Comparison of ENCODE assay signal across 8 mouse cellular contexts in the genomic region with DNA sequence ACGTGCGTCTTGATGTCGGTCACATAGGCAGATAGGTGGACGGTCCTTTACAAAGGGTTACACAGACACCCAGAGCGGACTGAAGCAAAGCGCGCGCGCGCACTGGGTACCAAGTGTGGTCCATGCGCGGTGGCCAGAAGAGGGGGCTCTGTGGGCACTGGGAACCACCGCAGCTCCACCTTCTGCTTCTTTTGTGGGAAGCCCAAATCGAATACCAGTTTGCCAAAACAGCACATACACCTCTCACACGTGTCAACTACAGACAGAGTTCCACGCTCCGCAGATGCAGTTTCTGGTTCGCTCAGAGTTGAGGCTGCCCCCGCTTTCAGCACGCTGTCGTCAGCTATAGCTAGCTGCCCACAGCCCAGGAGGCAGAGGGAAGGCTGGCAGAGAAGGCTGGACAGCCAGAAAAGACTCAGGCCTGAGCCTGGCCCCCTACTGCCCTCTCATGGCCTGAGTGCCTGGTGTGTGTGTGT. TPM values are rescaled to one million over a fixed set of nuclear protein-coding genes. Genes with fewer than 3 reads are reported as not detected.
A peak's percentile ranks its signal among the peaks of the same experiment; 100 is the strongest.
DNase-seq lines count a peak whose midpoint lies in the region; ATAC-seq lines count a peak whose summit lies in the region.

No protein-coding gene starts in this region.

- peak overlapping the region; percentile 66 for H3K9ac ChIP-seq in embryonic facial prominence, embryonic 14.5 days (ENCODE audit: low read depth, low read length)
- no peak overlapping the region for H3K9ac ChIP-seq in stomach, embryonic 14.5 days (replicated peaks; ENCODE audit: low read depth, low read length)

- no peaks in the 10 kb centered on the region for H3K36me3 ChIP-seq in embryonic facial prominence, embryonic 14.5 days (ENCODE audit: control insufficient read depth, insufficient read depth, low read length)
- H3K36me3 ChIP-seq in hindbrain, embryonic 10.5 days, result no peaks in the 10 kb centered on the region
- H3K36me3 ChIP-seq in stomach, embryonic 14.5 days (ENCODE audit: control insufficient read depth, insufficient read depth, low read length), result no peaks in the 10 kb centered on the region

- peak overlapping the region; percentile 93 for H3K4me2 ChIP-seq in embryonic facial prominence, embryonic 14.5 days (ENCODE audit: low read depth, low read length)
- peak overlapping the region; percentile 90 for H3K4me2 ChIP-seq in stomach, embryonic 14.5 days (replicated peaks; ENCODE audit: low read depth, low read length)

- H3K4me1 ChIP-seq in embryonic facial prominence, embryonic 14.5 days (ENCODE audit: control insufficient read depth, insufficient read depth, low read length), result no peaks in the 10 kb centered on the region
- peaks cover 42% of the 10 kb centered on the region for H3K4me1 ChIP-seq in hindbrain, embryonic 10.5 days (replicated peaks)
- H3K4me1 ChIP-seq in stomach, embryonic 14.5 days (ENCODE audit: control insufficient read depth, insufficient read depth, low read length), result peaks cover 5% of the 10 kb centered on the region; the same call in 1 of the 2 replicates

- peak overlapping the region; percentile 49 for H3K4me3 ChIP-seq in embryonic facial prominence, embryonic 14.5 days (ENCODE audit: low read depth, low read length)
- peak overlapping the region; percentile 64 for H3K4me3 ChIP-seq in hindbrain, embryonic 10.5 days
- peak overlapping the region; percentile 44 for H3K4me3 ChIP-seq in stomach, embryonic 14.5 days (ENCODE audit: low read depth, low read length)

- no peaks in the 10 kb centered on the region for H3K9me3 ChIP-seq in embryonic facial prominence, embryonic 14.5 days (ENCODE audit: control insufficient read depth, low read length)
- H3K9me3 ChIP-seq in hindbrain, embryonic 10.5 days, result no peaks in the 10 kb centered on the region
- H3K9me3 ChIP-seq in stomach, embryonic 14.5 days (ENCODE audit: control insufficient read depth, low read depth, low read length), result no peaks in the 10 kb centered on the region

- DNase-seq in cerebellum, postnatal 4 days (ENCODE audit: low spot score in 2 of 2), result peak; percentile 21 to 40
- peak; percentile 76 for DNase-seq in embryonic facial prominence, embryonic 14.5 days (ENCODE audit: low spot score)
- peak; percentile 70 for DNase-seq in hindbrain, embryonic 10.5 days (ENCODE audit: low spot score)
- peak; percentile 26 for DNase-seq in layer of hippocampus, postnatal 36 days
- DNase-seq in testis, postnatal 14 days (ENCODE audit: low spot score), result no peak

- under 1% methylated on average over 21 of the region's 21 CpGs for WGBS in embryonic facial prominence, embryonic 14.5 days
- under 1% methylated on average over 21 of the region's 21 CpGs for WGBS in hindbrain, embryonic 10.5 days
- WGBS in stomach, embryonic 14.5 days, result under 1% methylated on average over 21 of the region's 21 CpGs

- peaks cover 12% of the 10 kb centered on the region for H3K27me3 ChIP-seq in embryonic facial prominence, embryonic 14.5 days (replicated peaks; ENCODE audit: control insufficient read depth, insufficient read depth, low read length)
- H3K27me3 ChIP-seq in hindbrain, embryonic 10.5 days (ENCODE audit: insufficient read depth, poor library complexity, severe bottlenecking), result peaks cover 32% of the 10 kb centered on the region
- H3K27me3 ChIP-seq in stomach, embryonic 14.5 days (ENCODE audit: control insufficient read depth, insufficient read depth, low read length), result peaks cover 12% of the 10 kb centered on the region

- ATAC-seq in cerebellum, adult (ENCODE audit: insufficient number of reproducible peaks, low FRiP score, low TSS enrichment), result no peak
- peak; percentile 71; the same call in 1 of the 2 replicates for ATAC-seq in embryonic facial prominence, embryonic 14.5 days (ENCODE audit: low read depth)
- ATAC-seq in megakaryocyte progenitor cell, adult 5-6 weeks (replicated peaks; ENCODE audit: poor library complexity), result peak; percentile 65
- peak; percentile 57; the same call in 1 of the 2 replicates for ATAC-seq in stomach, embryonic 14.5 days (ENCODE audit: insufficient number of reproducible peaks, insufficient read depth, low FRiP score, low read depth)

- H3K27ac ChIP-seq in embryonic facial prominence, embryonic 14.5 days (replicated peaks; ENCODE audit: low read depth, low read length), result peak overlapping the region; percentile 70
- H3K27ac ChIP-seq in hindbrain, embryonic 10.5 days, result peak overlapping the region; percentile 35; the same call in 1 of the 2 replicates
- H3K27ac ChIP-seq in stomach, embryonic 14.5 days (ENCODE audit: low read length), result no peak overlapping the region

RNA-seq across cellular contexts. Expression of a gene that starts 2.0 kb away (rescaled TPM):
- polyA plus RNA-seq in embryonic facial prominence, embryonic 14.5 days (2014; fragmentation: Nextera tagmentation; extraction: Ambion mirVana), result 25.0 and 33.6 TPM in 2 replicates
- polyA plus RNA-seq in hindbrain, embryonic 10.5 days (2016; fragmentation: Nextera tagmentation; extraction: Ambion mirVana), result 6.8 and 9.8 TPM in 2 replicates
- total RNA-seq in layer of hippocampus, postnatal 36 days (2021), result under 1 TPM; 0.27 to 0.38 TPM
- not detected in 2 replicates for total RNA-seq in megakaryocyte progenitor cell, adult 5-6 weeks (2015)
- total RNA-seq in megakaryocyte progenitor cell, adult 5-6 weeks (2017), result not detected in 2 replicates
- 9.6 and 11.0 TPM in 2 replicates for polyA plus RNA-seq in stomach, embryonic 14.5 days (2014; fragmentation: Nextera tagmentation; extraction: Ambion mirVana)
